In genomic region chr4:41658566-41659384, GRCm38 (mm10) we compare ENCODE assay signal across 9 mouse cellular contexts. TPM values are rescaled to one million over a fixed set of nuclear protein-coding genes. Genes with fewer than 3 reads are reported as not detected.
A peak's percentile ranks its signal among the peaks of the same experiment; 100 is the strongest.
DNase-seq lines count a peak whose midpoint lies in the region; ATAC-seq and TF ChIP-seq lines count a peak whose summit lies in the region.
"Had no signal": no experiment of that assay in that cellular context is flagged by ENCODE, and none has a peak within 500 bp of the region (broad histone marks: within the 10 kb centered on the region; RNA-seq: fewer than 3 reads in every experiment).

No protein-coding gene starts in this region.

- 0 out of 2 replicates have a peak, but pooled peaks cover 6% of the 10 kb centered on the region for H3K36me3 ChIP-seq in lung, embryonic 15.5 days
- H3K36me3 ChIP-seq in embryonic facial prominence, embryonic 11.5 days (replicated peaks; ENCODE audit: control insufficient read depth, insufficient read depth, low read depth, low read length): no peaks in the 10 kb centered on the region
- no peaks in the 10 kb centered on the region for H3K36me3 ChIP-seq in kidney, postnatal 0 days (ENCODE audit: insufficient read depth, low read length)
- H3K36me3 ChIP-seq in neural tube, embryonic 12.5 days: peaks cover 61% of the 10 kb centered on the region

- H3K27me3 ChIP-seq in lung, embryonic 15.5 days: no peaks in the 10 kb centered on the region
- no peaks in the 10 kb centered on the region for H3K27me3 ChIP-seq in embryonic facial prominence, embryonic 11.5 days (ENCODE audit: control insufficient read depth, insufficient read depth, low read length)
- no peaks in the 10 kb centered on the region for H3K27me3 ChIP-seq in kidney, postnatal 0 days (ENCODE audit: insufficient read depth, low read length)
- H3K27me3 ChIP-seq in neural tube, embryonic 12.5 days (replicated peaks): no peaks in the 10 kb centered on the region

- no peak for DNase-seq in lung, postnatal 25 days (ENCODE audit: low spot score)
- DNase-seq in embryonic facial prominence, embryonic 11.5 days (ENCODE audit: low spot score): no peak
- peak; percentile 29 for DNase-seq in kidney, postnatal 0 days (ENCODE audit: low spot score)
- no peak for DNase-seq in spleen, postnatal 36 days (ENCODE audit: low spot score in 2 of 2)
- no peak for DNase-seq in adipocyte (ENCODE audit: low spot score)
- DNase-seq in right cerebral cortex, postnatal 36 days (ENCODE audit: low spot score in 2 of 2): no peak

- peaks cover 8% of the 10 kb centered on the region for H3K4me1 ChIP-seq in lung, embryonic 15.5 days
- H3K4me1 ChIP-seq in embryonic facial prominence, embryonic 11.5 days (ENCODE audit: control insufficient read depth, insufficient read depth, low read length): peaks cover 22% of the 10 kb centered on the region
- peaks cover 20% of the 10 kb centered on the region for H3K4me1 ChIP-seq in kidney, postnatal 0 days (replicated peaks; ENCODE audit: insufficient read depth, low read length)
- H3K4me1 ChIP-seq in neural tube, embryonic 12.5 days: peaks cover 62% of the 10 kb centered on the region

- no peak overlapping the region for H3K27ac ChIP-seq in lung, embryonic 15.5 days
- H3K27ac ChIP-seq in embryonic facial prominence, embryonic 11.5 days (replicated peaks; ENCODE audit: low read depth, low read length): no peak overlapping the region
- H3K27ac ChIP-seq in kidney, postnatal 0 days: peak overlapping the region; percentile 71; the same call in 1 of the 2 replicates
- H3K27ac ChIP-seq in neural tube, embryonic 12.5 days: no peak overlapping the region
- H3K27ac ChIP-seq: embryonic facial prominence, embryonic 15.5 days had no signal

- no peak overlapping the region for H3K4me3 ChIP-seq in lung, embryonic 15.5 days
- H3K4me3 ChIP-seq in embryonic facial prominence, embryonic 11.5 days (ENCODE audit: low read depth, low read length): no peak overlapping the region
- H3K4me3 ChIP-seq in kidney, postnatal 0 days (replicated peaks; ENCODE audit: low read depth, low read length): no peak overlapping the region
- H3K4me3 ChIP-seq in neural tube, embryonic 12.5 days: no peak overlapping the region
- H3K4me3 ChIP-seq: embryonic facial prominence, embryonic 15.5 days had no signal

- WGBS in lung, embryonic 15.5 days: 39% methylated on average over 17 of the region's 25 CpGs
- WGBS in embryonic facial prominence, embryonic 11.5 days: 16% methylated on average over 21 of the region's 25 CpGs
- 19% methylated on average over 25 of the region's 25 CpGs for WGBS in kidney, postnatal 0 days
- 18% methylated on average over 21 of the region's 25 CpGs for WGBS in neural tube, embryonic 12.5 days

- H3K4me2 ChIP-seq in lung, embryonic 15.5 days: no peak overlapping the region
- peak overlapping the region; percentile 3; the same call in 1 of the 2 replicates for H3K4me2 ChIP-seq in embryonic facial prominence, embryonic 11.5 days (ENCODE audit: low read depth, low read length)
- no peak overlapping the region for H3K4me2 ChIP-seq in kidney, postnatal 0 days (ENCODE audit: low read length)
- H3K4me2 ChIP-seq in neural tube, embryonic 12.5 days (replicated peaks): peak overlapping the region; percentile 14; the same call in 1 of the 2 replicates
- H3K4me2 ChIP-seq: embryonic facial prominence, embryonic 15.5 days had no signal

- H3K9me3 ChIP-seq in lung, embryonic 15.5 days: no peaks in the 10 kb centered on the region
- no peaks in the 10 kb centered on the region for H3K9me3 ChIP-seq in embryonic facial prominence, embryonic 11.5 days (replicated peaks; ENCODE audit: control insufficient read depth, low read length)
- no peaks in the 10 kb centered on the region for H3K9me3 ChIP-seq in kidney, postnatal 0 days (replicated peaks; ENCODE audit: low read length)
- H3K9me3 ChIP-seq in neural tube, embryonic 12.5 days: no peaks in the 10 kb centered on the region
- H3K9me3 ChIP-seq: embryonic facial prominence, embryonic 15.5 days had no signal

- TF ChIP-seq CTCF in kidney, postnatal 0 days (IDR thresholded peaks at IDR 0.05; ENCODE audit: low read depth): no peak; the same call in 1 of the 2 replicates

- 0 out of 2 replicates have a peak, but pooled peaks have one; percentile 13 for ATAC-seq in lung, embryonic 15.5 days (ENCODE audit: borderline replicate concordance, extremely low read depth, low FRiP score, low TSS enrichment)
- ATAC-seq in embryonic facial prominence, embryonic 11.5 days (replicated peaks; ENCODE audit: insufficient number of reproducible peaks, low FRiP score, low TSS enrichment, low read depth): no peak
- ATAC-seq in kidney, postnatal 0 days (replicated peaks; ENCODE audit: low FRiP score, low read depth): peak; percentile 79
- ATAC-seq in neural tube, embryonic 12.5 days (ENCODE audit: low FRiP score, low read depth): peak; percentile 21; the same call in 1 of the 2 replicates

- no peak overlapping the region for H3K9ac ChIP-seq in lung, embryonic 15.5 days
- H3K9ac ChIP-seq in embryonic facial prominence, embryonic 11.5 days (replicated peaks; ENCODE audit: low read length): no peak overlapping the region
- no peak overlapping the region for H3K9ac ChIP-seq in kidney, postnatal 0 days (ENCODE audit: low read depth, low read length)
- H3K9ac ChIP-seq in neural tube, embryonic 12.5 days: peak overlapping the region; percentile 17; the same call in 1 of the 2 replicates
- H3K9ac ChIP-seq: embryonic facial prominence, embryonic 15.5 days had no signal

RNA-seq across cellular contexts. Expression of gene Enho, which starts 18.7 kb away (rescaled TPM):
- 8.1 and 9.7 TPM in 2 replicates for polyA plus RNA-seq in lung, embryonic 15.5 days (2015; fragmentation: Nextera tagmentation; extraction: Ambion mirVana)
- 19.9 and 24.5 TPM in 2 replicates for polyA plus RNA-seq in embryonic facial prominence, embryonic 11.5 days (2014; fragmentation: Nextera tagmentation; extraction: Ambion mirVana)
- polyA plus RNA-seq in kidney, postnatal 0 days (2015; fragmentation: Nextera tagmentation; extraction: Ambion mirVana): 20.2 and 23.9 TPM in 2 replicates
- 73.6 and 74.1 TPM in 2 replicates for polyA plus RNA-seq in neural tube, embryonic 12.5 days (2016; fragmentation: Nextera tagmentation; extraction: Ambion mirVana)

RNA-seq across cellular contexts. Expression of gene Cntfr, which starts 38.1 kb away (rescaled TPM):
- 7.8 TPM in 2 replicates for polyA plus RNA-seq in lung, embryonic 15.5 days (2015; fragmentation: Nextera tagmentation; extraction: Ambion mirVana)
- 8.8 and 9.8 TPM in 2 replicates for polyA plus RNA-seq in embryonic facial prominence, embryonic 11.5 days (2014; fragmentation: Nextera tagmentation; extraction: Ambion mirVana)
- 8.6 and 8.7 TPM in 2 replicates for polyA plus RNA-seq in kidney, postnatal 0 days (2015; fragmentation: Nextera tagmentation; extraction: Ambion mirVana)
- 32.8 and 36.4 TPM in 2 replicates for polyA plus RNA-seq in neural tube, embryonic 12.5 days (2016; fragmentation: Nextera tagmentation; extraction: Ambion mirVana)

RNA-seq across cellular contexts. Expression of gene Il11ra1, which starts 41.0 kb away (rescaled TPM):
- polyA plus RNA-seq in lung, embryonic 15.5 days (2015; fragmentation: Nextera tagmentation; extraction: Ambion mirVana): 131 and 136 TPM in 2 replicates
- 199 and 201 TPM in 2 replicates for polyA plus RNA-seq in embryonic facial prominence, embryonic 11.5 days (2014; fragmentation: Nextera tagmentation; extraction: Ambion mirVana)
- 157 and 159 TPM in 2 replicates for polyA plus RNA-seq in kidney, postnatal 0 days (2015; fragmentation: Nextera tagmentation; extraction: Ambion mirVana)
- polyA plus RNA-seq in neural tube, embryonic 12.5 days (2016; fragmentation: Nextera tagmentation; extraction: Ambion mirVana): 73.3 and 79.5 TPM in 2 replicates

RNA-seq across cellular contexts. Expression of gene Rpp25l, which starts 54.6 kb away (rescaled TPM):
- 80.4 and 89.8 TPM in 2 replicates for polyA plus RNA-seq in lung, embryonic 15.5 days (2015; fragmentation: Nextera tagmentation; extraction: Ambion mirVana)
- 89.4 and 101 TPM in 2 replicates for polyA plus RNA-seq in embryonic facial prominence, embryonic 11.5 days (2014; fragmentation: Nextera tagmentation; extraction: Ambion mirVana)
- polyA plus RNA-seq in kidney, postnatal 0 days (2015; fragmentation: Nextera tagmentation; extraction: Ambion mirVana): 63.3 and 65.2 TPM in 2 replicates
- polyA plus RNA-seq in neural tube, embryonic 12.5 days (2016; fragmentation: Nextera tagmentation; extraction: Ambion mirVana): 65.9 and 66.9 TPM in 2 replicates

Comparison
In these comparisons a context has a peak if more than half of its experiments do, and no peak if none do; other contexts are left out.
1. H3K4me2 ChIP-seq: peak in embryonic facial prominence, embryonic 11.5 days (single experiment) and neural tube, embryonic 12.5 days (single experiment); none in lung, embryonic 15.5 days (single experiment) and kidney, postnatal 0 days (single experiment).